Mouse (Mus musculus) adrenal gland (tissue): ENCODE results near the gene Cars2.
"Not testable (repeated sequence)": the region's sequence is repeated elsewhere in the genome, so short reads cannot be mapped to it uniquely, and the experiment has no call there.

Experiments used
- intact Hi-C: fragments of 180-260 bp; cut with DNase I; formaldehyde crosslinking; loops from one replicate; pipeline ENCODE4 v1.15.1; 2025

The Cars2 gene

DNA sequence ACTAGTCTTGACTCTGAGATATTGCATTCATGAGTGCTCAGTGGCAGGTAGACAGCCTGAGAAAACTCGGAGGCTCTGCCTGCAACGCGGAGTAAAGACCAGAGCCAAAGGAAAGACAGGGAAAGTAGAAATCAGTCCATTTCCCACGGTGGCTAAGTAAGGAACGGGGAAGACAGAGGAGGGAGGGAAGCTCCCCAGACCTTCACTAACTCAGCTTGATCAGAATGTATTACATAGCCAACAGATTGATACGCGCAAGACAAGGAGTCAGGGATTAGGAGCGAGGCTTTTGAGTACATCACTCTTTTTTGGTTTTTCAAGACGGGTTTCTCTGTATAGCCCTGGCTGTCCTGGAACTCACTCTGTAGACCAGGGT is 73.4 kb downstream of the Cars2 start:
- intact Hi-C loops: no loop called here

DNA sequence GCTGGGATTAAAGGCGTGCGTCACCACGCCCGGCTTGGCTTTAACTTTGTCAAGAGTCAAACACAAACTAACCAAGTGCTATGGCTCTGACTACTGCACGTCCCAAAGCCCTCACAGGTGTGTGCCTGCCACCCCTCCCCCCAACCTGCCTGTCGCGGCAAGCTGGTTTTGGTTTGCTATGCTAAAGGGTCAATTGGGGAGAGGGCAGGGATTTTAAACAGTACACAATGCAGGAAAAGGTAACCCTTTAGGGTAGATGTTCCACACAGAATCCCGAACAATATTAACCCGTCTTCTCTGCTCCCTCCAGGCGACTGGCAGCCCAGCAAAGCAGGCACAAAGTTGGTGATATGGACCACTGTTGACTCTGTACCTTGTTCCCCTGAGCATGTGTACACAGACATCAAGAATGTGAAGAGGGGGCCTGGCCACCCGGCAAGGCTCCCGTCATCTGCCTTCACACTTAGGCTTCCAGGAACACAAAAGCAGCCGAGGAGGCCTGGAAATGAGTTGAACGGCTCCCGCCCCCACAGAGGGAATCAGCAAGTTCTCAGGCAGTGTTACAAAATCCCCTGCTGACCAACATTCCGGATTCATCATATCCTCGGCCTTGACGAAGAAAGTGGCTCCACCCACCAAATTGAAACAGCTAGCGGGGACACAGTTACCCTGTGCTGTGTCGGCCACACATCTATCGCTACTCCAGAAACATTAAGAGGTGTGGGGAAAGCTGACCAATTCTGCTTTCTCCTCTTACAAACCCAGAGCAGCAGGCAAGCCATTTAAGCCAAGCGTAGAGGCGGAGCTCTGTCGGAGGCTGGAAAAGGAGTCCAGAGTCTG is 74.0 kb downstream of the Cars2 start:
- intact Hi-C loops: no loop called here

DNA sequence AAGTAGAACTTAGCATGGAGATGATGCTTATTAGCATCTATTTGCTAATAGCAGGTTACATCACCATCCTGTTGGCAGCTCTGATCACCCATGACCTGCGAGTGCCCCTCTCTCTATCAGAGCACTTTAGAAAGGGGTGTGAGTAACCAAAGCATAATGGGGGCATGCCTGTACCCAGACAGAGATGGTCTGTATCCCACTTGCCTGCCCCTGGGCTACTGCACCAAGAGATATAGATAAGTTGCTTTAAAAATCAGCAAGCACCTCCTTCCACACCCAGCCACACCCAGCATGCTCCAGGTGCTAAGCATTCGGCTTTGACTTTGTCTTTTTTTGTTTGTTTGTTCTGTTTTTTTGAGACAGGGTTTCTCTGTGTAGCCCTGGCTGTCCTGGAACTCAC is 74.7 kb downstream of the Cars2 start:
- intact Hi-C loops: no loop called here

DNA sequence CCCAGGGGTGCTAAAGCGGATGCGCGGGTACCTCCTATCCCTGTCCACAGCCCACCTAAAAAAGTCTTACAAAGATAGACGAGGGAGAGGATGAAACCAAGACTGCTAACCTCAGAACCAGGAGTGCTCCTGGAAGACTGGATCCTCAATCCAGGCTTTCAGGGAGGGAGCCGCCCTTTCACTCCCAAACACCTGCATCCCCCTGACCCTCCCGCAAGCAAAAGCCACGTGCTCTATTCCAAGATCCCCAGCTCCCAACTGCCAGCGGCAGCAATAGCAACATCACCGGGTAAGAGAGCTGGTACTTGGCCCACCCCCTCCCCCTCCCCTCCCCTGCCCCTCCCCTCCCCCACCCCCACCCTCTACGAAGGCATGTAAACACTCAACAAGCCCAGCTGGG is 75.2 kb downstream of the Cars2 start:
- intact Hi-C loops: no loop called here

DNA sequence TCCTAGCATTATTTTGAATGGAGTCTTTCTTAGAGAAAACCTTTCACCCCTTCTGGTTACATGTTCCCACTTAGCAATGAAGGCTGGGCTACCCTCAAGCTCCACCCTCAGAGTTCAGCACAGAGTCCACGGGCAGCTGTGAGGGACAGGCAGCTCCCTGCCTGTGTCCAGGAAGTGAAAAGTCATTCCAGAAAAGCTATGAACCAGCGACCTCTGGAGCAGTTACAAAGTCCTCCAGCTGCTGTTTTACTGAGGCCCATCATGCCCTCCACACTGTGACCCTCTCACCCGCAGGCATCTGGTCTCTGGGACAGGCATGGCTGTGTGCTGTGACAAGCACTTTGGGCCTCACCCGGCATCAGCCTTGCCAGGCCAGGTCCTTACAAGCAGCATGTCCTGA is 77.5 kb downstream of the Cars2 start:
- intact Hi-C loops: no loop called here

DNA sequence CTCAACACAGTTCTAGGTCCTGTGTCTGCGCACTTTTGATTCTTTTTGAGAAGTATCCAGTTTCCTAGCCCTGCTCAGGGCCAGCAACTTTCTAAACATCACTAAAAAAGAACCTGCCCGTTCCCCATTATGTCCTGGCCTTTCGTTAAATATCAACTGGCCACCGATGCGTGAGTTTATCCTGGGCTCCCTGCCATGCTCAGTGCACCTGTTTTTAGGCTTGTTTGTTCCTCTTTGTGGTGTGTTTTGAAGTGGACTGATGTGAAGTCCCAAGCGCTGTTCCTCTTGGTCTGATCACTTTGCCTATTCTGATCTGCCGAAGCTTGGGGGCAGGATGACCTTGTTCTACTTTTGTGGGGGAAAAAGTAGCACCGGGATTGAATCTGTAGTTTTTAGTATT is 79.3 kb downstream of the Cars2 start:
- intact Hi-C loops: no loop called here

DNA sequence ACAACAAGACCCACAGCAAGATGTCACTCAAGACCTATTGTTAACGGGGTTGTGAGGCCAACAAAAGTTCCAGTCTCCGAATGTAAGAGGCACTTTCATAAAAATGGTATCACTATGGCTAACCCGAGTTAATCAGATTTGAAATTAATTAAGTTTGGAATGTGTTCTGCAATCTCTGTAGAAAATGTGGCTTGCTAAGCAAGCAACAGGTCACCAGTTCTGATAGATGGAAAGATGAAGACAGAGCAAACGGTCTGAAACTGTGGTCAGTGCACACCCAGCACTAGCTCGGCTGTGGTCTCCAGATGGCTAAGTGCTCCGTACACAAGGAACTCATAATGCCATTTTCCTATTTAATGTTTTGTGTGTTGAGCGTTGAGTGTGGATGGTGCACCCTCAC is 79.9 kb downstream of the Cars2 start:
- intact Hi-C loops: no loop called here

DNA sequence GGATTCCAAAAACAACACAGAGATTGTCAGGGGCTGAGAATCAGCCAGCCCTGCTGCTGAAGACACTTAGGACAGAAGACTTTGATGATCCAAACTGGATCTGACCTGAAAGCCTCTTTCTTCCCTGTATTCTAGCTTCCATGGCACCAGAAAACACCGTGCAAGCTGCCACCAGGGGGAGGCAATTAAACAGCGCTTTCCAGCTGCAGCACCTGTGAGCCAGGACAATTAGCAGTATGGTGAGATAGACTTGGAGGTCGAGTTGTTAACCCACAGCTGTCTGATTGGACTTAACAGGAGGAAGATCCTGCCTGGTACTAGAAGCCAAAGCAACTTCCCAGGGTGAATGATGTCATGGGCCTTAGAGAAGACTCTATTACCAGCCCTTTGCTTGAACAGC is 81.5 kb downstream of the Cars2 start:
- intact Hi-C loops: no loop called here

DNA sequence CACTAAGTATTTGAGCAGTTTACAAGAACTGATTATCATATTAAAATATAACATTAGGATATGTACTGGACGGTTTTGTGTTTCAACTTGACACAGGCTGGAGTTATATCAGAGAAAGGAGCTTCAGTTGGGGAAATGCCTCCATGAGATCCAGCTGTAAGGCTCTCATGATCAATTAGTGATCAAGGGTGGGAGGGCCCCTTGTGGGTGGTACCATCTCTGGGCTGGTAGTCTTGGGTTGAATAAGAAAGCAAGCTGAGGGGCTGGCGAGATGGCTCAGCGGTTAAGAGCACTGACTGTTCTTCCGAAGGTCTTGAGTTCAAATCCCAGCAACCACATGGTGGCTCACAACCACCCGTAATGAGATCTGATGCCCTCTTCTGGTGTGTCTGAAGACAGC is 84.1 kb downstream of the Cars2 start:
- intact Hi-C loops: not testable (repeated sequence)

DNA sequence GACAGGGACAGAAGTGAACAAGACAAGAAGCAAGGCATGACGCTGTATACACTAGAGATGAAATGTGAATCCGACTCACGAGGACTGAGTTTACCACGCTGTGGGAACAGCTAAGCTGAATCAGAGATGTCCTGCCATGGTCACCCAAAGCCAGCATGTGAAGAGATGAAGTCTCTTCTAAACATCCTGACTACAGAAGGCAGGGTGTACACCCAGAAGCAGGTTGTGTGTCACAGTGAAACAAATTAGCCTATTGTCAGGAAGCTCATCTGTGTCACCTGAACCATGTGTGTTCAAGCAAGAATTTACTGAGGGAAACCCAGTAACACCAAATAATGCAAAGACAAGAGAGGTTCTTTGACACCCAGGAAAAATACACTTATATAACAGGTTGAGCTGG is 85.0 kb downstream of the Cars2 start:
- intact Hi-C loops: no loop called here

DNA sequence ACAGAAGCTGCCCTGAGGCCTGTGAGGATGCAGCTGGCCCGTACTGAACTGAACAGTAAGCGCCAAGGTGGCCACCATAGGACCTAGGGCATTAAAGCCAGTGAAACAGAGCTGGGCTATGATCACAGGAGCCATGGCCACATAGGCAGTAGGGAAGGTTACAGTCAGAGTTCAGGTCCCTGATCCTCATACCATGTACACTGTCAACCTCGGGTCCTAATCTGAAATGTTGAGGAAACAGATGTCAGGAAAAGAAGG is 85.9 kb downstream of the Cars2 start:
- intact Hi-C loops: no loop called here
